Mouse (Mus musculus) liver, adult 2 months (tissue): ENCODE results near the gene Gucy2g. TPM values are rescaled to one million over a fixed set of nuclear protein-coding genes. Genes with fewer than 3 reads are reported as not detected.

Source experiments
- DNase-seq: peaks from one replicate; pipeline ENCODE4 v3.0.0-alpha.2; 2011; ENCODE audit warnings: low read depth, low spot score; ENCODE audit errors: extremely low read depth
- H3K27ac ChIP-seq: fragments of 200-500 bp; replicated peaks from 2 replicates; pipeline ENCODE4 v1.5.1; 2012; ENCODE audit warnings: low read depth, mild to moderate bottlenecking, control low read depth, inconsistent platforms, low read length; ENCODE audit not compliant: insufficient read depth
- H3K27me3 ChIP-seq: fragments of 200-500 bp; 2 replicates; pipeline ENCODE4 v1.6.1; 2012; ENCODE audit warnings: mild to moderate bottlenecking, moderate library complexity, low read length, inconsistent platforms; ENCODE audit not compliant: control insufficient read depth, insufficient read depth
- H3K36me3 ChIP-seq: fragments of 200-500 bp; 2 replicates; pipeline ENCODE4 v1.6.1; 2012; ENCODE audit warnings: low read length, inconsistent platforms; ENCODE audit not compliant: control insufficient read depth, insufficient read depth
- H3K4me1 ChIP-seq: fragments of 200-500 bp; 2 replicates; pipeline ENCODE4 v1.6.1; 2011; ENCODE audit warnings: low read length; ENCODE audit not compliant: control insufficient read depth, insufficient read depth
- H3K4me3 ChIP-seq: fragments of 200-500 bp; 2 replicates; pipeline ENCODE4 v1.5.1; 2011; ENCODE audit warnings: low read depth, mild to moderate bottlenecking, control low read depth, low read length, moderate library complexity; ENCODE audit not compliant: insufficient read depth
- H3K79me2 ChIP-seq: fragments of 200-500 bp; 2 replicates; pipeline ENCODE4 v1.6.1; 2012; ENCODE audit warnings: inconsistent platforms, mild to moderate bottlenecking, low read length, moderate library complexity; ENCODE audit not compliant: control insufficient read depth, insufficient read depth
- H3K9ac ChIP-seq: fragments of 200-500 bp; 2 replicates; pipeline ENCODE4 v1.6.1; 2012; ENCODE audit warnings: low read depth, mild to moderate bottlenecking, control low read depth, inconsistent platforms, low read length
- CTCF ChIP-seq: fragments of 200-500 bp; IDR thresholded peaks from 2 replicates; pipeline ENCODE4 v1.5.1; 2011; ENCODE audit warnings: low read depth, low read length, control low read depth
- POLR2A ChIP-seq: fragments of 200-500 bp; IDR thresholded peaks from 2 replicates; pipeline ENCODE4 v1.6.1; 2011; ENCODE audit warnings: low read length, control low read depth; ENCODE audit not compliant: insufficient read depth; ENCODE audit errors: extremely low read depth
- WGBS: fragments of 180-500 bp; shearing (Covaris S2); methylation state at CpG from one replicate; pipeline ENCODE4 v1.1.7; 2018; 5-methylcytosine and 5-hydroxymethylcytosine counted together
- polyA plus RNA-seq: library from polyadenylated mRNA; depleted of rRNA; stranded (reverse); fragments of >200 nt; gene quantifications from 2 replicates; pipeline ENCODE4 v1.2.3, GENCODE M21; 2012
- total RNA-seq: library from RNA; depleted of rRNA; stranded (reverse); fragments of >200 nt; gene quantifications from 2 replicates; pipeline ENCODE4 v1.2.3, GENCODE M21; 2014

The Gucy2g gene
- total and polyA plus RNA-seq, 2 experiments = 0.04 TPM; not detected in 1

DNA sequence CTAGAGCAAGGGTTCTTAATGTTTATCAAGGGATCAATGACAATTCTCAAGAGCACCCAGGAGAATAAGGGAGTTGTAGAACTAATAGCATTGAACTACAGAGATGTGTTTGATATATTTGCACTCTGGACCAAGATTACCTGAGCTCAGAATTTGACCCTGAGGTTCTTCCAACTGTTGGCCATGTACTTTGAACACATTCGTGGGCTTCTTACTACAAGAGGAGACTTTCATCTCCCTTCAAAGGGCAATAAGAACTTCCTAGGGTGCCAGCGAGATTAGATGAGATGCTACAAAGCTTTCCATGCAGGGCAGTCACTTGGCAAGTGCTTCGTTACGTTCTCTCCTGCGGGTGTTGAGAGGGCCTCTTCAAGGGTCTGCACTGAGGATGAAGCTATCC is 6.5 kb upstream of the Gucy2g start:
- Histone ChIP-seq H3K27ac (peak overlapping the region; percentile 37; the same call in 1 of the 2 replicates), H3K9ac (no peak overlapping the region), H3K4me1 (peaks cover 15% of the 10 kb centered on the region), H3K27me3 (no peaks in the 10 kb centered on the region), H3K79me2 (no peaks in the 10 kb centered on the region), H3K4me3 (no peak overlapping the region), H3K36me3 (no peaks in the 10 kb centered on the region)
- TF ChIP-seq POLR2A = no peak
- TF ChIP-seq CTCF = no peak
- WGBS = 69% methylated on average over 5 of the region's 5 CpGs
- peak; percentile 67 for DNase-seq

DNA sequence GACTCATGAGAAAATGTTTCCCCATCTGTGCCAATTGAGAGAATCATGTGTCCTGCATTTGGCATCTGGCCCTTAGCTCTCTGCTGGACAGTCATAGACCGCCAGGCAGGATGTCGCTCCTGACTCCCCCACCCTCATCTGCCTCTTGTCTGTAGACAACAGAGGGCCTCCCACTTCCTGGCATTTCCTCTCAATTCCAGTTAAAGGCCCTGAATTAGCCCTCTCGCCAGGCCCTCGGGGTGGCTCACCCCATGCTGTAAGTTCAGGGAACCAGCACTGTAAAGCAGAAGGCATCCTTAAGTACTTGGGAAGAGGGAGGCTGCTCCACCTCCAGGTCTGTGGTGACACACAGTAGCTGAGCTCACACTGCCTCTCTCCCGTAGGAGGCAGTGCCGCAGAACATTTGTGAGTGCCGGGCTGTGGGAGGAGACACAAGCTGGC is 3.8 kb upstream of the Gucy2g start:
- WGBS = 39% methylated on average over 7 of the region's 7 CpGs
- H3K36me3 ChIP-seq = no peaks in the 10 kb centered on the region
- DNase-seq = peak; percentile 57
- H3K27me3 ChIP-seq = no peaks in the 10 kb centered on the region
- H3K4me3 ChIP-seq = no peak overlapping the region
- H3K9ac ChIP-seq = no peak overlapping the region
- peak overlapping the region; percentile 4 for H3K27ac ChIP-seq
- TF ChIP-seq CTCF (peak; percentile 79), POLR2A (no peak)
- H3K79me2 ChIP-seq = no peaks in the 10 kb centered on the region
- peaks cover 8% of the 10 kb centered on the region for H3K4me1 ChIP-seq

DNA sequence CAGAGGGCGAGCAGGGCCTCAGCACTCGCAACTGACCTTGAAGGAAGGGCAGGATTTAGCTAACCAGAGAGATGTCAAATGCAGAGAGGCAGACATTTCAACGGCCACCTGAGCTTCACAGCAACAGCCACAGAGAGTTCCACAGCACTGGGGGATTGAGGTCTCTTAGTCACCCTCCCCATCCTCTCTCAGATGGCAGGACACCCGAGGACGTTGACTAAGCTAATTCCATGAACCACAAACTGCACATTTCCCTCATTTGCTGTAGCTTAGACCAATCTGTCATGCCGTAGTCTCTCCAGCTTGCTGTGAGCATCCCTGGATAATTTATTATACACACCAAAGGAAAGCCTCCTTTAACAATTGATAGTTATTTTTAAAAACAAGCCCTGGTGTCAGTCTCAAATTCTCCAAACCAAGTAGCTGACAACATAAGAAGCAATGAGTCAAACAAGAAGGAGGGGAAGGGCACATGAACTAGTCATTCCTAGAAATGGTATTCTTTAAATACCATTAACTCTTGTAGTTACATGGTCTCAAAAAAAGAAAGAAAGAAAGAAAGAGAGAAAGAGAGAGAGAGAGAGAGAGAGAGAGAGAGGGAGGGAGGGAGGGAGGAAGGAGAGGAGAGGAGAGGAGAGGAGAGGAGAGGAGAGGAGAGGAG is 1.1 kb downstream of the Gucy2g start:
- Histone ChIP-seq H3K27ac (no peak overlapping the region), H3K27me3 (no peaks in the 10 kb centered on the region), H3K79me2 (no peaks in the 10 kb centered on the region), H3K36me3 (no peaks in the 10 kb centered on the region), H3K4me3 (no peak overlapping the region), H3K4me1 (no peaks in the 10 kb centered on the region), H3K9ac (no peak overlapping the region)
- WGBS = 85% methylated on average over 6 of the region's 6 CpGs
- TF ChIP-seq POLR2A = no peak
- no peak for TF ChIP-seq CTCF
- no peak for DNase-seq

DNA sequence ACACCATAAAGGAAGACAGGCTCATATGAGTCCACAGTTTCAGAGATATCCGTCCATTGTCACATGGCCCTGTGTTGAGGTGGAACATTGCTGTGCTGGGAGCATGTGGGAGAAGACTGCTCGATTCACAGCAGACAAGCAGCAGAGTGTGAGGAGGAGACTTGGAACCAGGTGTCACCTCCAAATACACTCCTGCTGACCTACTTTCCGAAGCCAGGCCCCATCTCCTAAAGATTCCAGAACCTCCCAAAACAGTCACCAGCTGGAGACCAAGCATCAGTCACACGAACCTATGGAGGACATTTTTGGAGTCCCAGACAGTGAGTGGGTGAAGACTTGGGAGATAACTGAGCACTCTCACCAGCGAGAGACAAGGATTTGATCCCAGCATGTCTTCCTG is 4.5 kb downstream of the Gucy2g start:
- no peak for DNase-seq
- Histone ChIP-seq H3K79me2 (no peaks in the 10 kb centered on the region), H3K9ac (no peak overlapping the region), H3K36me3 (no peaks in the 10 kb centered on the region), H3K4me1 (peaks cover 5% of the 10 kb centered on the region), H3K4me3 (no peak overlapping the region), H3K27ac (no peak overlapping the region), H3K27me3 (no peaks in the 10 kb centered on the region)
- TF ChIP-seq POLR2A (no peak), CTCF (no peak)
- 89% methylated on average over 5 of the region's 5 CpGs for WGBS

DNA sequence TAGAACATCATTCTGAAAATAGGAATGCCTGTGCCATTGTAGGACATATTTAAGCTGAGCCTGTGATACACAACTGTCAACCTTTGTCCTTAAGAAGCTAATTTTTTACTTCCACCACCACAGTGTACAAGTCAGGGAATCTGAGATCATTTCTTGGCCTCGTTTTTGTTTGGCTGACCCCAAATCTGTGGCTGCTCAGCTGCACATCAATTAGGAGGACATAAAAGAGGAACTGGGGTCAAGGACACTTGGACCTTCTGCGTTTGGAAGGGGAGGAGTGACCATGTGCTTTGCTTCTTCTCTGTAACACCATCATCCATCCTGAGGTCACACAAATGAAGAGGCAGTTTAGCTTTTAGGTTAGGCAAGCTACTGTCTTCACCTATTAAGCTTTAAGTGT is 5.0 kb downstream of the Gucy2g start:
- no peaks in the 10 kb centered on the region for H3K36me3 ChIP-seq
- H3K4me3 ChIP-seq = no peak overlapping the region
- no peak overlapping the region for H3K27ac ChIP-seq
- H3K79me2 ChIP-seq = no peaks in the 10 kb centered on the region
- no peaks in the 10 kb centered on the region for H3K27me3 ChIP-seq
- TF ChIP-seq POLR2A (no peak), CTCF (no peak)
- DNase-seq = peak; percentile 58
- WGBS = 11% methylated on average over 2 of the region's 2 CpGs
- no peak overlapping the region for H3K9ac ChIP-seq
- peaks cover 5% of the 10 kb centered on the region for H3K4me1 ChIP-seq

DNA sequence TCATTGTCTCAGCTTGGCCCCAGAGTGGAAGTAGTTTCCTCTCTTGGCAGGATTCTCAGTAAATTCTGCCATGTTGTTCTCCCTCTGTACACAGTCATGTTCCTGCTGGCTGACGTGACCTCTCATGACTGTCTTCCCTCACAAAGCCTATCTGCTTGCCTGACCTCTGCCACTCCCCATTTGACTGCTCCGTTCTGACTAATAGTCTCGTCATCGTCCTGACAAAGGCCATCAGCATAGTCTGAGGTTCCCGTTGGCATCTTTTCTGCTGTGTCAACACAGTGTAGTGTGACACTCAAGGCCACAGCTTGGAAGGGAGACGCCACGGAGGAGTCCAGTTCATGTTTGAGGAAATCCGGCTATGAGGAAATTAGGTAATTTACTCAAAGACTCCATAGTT is 8.9 kb downstream of the Gucy2g start:
- Histone ChIP-seq H3K4me1 (peaks cover 7% of the 10 kb centered on the region), H3K9ac (no peak overlapping the region), H3K79me2 (no peaks in the 10 kb centered on the region), H3K36me3 (no peaks in the 10 kb centered on the region), H3K27ac (peak overlapping the region; percentile 8), H3K4me3 (no peak overlapping the region), H3K27me3 (no peaks in the 10 kb centered on the region)
- no peak for TF ChIP-seq CTCF
- no peak for TF ChIP-seq POLR2A
- peak; percentile 83 for DNase-seq
- 4% methylated on average over 8 of the region's 8 CpGs for WGBS
